Mouse (Mus musculus) lung, postnatal 10 days (tissue): ENCODE measurements around the gene Rpusd3.
A peak's percentile ranks its signal among the peaks of the same experiment; 100 is the strongest.

Source experiments
- DNase-seq: peaks from one replicate; pipeline ENCODE4 v3.0.0; 2021

The Rpusd3 gene

DNA sequence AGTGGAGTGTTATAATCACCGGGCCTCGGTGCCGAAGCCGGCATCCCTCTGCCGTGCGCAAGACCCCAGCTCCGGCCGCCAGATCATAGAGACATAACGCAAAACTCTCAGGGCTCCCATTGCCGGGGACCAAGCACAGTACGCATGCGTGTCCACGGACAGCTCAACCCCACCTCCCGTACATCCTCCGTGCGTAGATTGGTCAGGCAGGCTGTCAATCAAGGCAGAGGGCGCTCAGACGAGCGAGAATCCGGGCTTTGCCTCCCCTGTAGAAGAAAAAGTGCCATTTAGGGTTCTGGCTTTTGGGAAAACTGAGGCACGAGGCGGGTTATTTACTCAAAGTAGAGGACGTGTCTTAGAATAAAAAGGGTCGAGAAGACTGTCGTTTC, at the start of gene Rpusd3:
Gene Rpusd3, minus strand, starts transcription at position 142 of the 389 bp plus-strand sequence.
- peak; percentile 99 for DNase-seq

DNA sequence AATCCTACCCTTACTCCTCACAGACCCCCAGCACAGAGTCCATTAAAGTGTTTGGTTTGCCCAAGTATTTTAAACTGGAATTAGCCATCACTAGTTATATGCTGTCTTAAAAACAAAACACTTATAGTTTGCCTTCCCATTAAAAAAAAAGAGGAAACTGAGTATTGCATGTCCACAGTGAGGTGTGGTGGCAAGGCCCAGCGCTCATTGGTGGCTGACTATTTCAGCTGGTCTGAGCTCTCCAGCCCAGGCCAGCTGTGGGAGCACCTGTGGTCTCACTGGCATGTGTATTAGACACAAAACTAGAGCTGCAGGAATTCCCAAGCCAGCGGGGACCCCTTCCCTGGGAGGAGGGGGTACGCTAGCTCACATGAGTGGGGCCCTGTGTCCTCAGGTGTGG, 49.4 kb upstream of the Rpusd3 start:
- DNase-seq: no peak

DNA sequence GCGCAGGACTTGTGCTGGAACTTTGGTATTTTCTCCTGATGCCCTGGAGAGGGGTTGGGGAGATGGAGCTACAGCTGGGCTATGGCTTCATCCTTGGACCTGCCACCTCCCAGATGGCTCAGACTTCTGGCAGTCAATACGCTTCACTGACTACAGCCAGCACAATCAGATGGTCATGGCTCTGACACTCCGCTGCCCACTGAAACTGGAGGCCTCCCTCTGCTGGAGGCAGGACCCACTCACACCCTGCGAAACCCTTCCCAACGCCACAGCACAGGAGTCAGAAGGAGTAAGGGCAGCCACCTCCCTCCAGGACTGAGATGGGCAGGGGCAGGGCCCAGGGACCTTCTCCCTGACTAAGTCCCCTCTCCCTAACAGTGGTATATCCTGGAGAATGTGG, 46.5 kb upstream of the Rpusd3 start:
- DNase-seq: peak; percentile 49

DNA sequence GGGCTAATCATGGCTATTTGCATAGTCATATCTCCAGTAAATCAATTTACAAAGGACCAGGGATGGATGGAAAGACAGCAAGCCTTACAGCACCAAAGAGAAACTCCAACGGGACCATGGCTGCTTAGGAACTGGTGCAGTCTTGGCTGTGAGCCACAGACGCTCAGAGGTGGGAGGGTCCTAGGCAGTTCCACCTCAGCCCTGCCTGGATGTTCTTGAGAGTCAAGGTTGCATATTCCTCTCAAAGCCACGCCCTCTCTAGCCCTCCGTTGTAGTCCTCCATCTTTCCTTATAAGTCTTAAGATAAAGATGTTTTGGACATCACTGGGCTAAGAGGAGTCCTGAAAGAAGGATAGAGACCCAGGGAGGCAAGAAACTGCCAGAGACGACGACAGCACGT, 44.9 kb upstream of the Rpusd3 start:
- DNase-seq: no peak

DNA sequence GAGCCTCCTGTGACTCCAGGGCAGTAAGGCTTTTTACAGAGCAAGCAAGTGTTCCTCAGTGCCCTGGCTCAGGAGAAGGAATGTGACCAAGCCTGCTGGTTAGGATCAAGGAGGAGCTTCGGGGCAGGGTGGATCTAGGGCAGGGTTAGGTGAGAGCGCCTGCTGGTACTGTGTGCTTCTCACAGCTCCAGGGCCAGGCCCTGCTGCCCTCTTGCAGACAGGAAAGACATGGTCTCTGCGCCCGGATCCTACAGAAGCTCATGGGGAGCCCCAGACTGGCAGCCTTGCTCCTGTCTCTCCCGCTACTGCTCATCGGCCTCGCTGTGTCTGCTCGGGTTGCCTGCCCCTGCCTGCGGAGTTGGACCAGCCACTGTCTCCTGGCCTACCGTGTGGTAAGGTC, 39.5 kb upstream of the Rpusd3 start:
- peak; percentile 70 for DNase-seq

DNA sequence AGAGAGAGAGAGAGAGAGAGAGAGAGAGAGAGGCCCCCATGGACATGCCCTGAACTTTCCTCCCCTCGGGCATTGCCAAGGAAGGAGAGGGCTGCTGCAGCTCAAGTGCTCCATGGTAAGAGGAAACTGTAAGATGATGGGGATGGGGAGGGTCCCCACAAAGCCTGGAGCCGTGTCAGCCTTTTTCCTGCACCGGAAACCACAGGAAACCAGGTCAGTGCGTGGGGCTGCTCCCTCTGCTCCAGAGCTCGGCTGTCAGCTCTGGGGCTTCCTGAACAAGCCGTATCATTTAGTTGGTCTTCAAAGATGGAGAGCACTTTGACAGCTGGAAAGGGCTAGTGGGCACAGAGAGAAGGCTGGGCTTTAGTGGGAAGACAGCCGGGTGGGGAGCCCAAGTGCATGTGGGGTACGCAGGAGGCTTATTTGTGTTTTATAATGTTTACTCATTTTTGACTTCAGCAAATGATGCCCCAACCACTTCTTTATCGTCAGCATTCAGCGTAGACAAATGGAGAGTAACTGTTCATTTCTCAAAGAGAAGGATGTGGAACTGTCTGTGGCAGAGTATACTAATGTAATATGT, 38.9 kb upstream of the Rpusd3 start, which contains the start of gene Il17re:
Gene Il17re, plus strand, starts transcription at position 533 of the 583 bp plus-strand sequence.
- DNase-seq: no peak

DNA sequence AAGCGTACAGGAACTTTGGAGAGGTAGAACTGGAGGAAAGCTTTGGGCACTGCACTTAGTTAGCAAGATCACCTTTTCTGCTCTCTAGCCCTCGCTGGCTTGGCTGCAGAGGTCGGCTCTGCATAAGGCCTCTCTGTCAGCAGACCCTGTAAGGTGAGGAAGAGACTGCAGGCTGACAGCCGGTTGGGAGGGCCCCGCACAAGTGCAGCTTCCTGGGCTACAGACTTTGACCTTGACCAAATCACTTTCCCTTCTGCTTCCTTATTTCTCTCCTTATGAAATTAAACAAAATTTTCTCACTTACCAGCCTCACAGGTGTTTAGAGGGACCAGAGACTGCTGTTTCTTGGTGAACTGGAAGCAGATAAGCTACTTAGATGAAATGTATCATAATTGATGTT, 35.9 kb upstream of the Rpusd3 start:
- DNase-seq: no peak

DNA sequence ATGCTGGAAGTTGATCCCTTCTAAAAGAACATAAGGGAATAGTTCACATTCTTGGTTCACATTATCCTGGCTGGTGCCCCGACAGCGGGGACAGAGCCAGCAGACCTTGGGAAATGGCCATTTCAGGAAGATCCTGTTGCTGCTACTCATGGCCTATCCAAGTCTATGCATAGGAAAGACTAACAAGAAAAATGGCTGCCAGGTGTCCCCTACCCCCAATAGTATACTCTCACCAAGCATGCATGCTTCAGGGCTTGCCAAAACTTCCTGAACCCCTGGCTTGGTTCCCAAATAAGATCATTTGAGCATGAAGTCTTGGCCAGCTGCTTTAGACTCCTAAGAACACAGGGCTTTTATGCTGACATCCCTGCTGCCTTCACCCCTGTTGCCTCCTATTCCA, 32.7 kb upstream of the Rpusd3 start:
- DNase-seq: no peak

DNA sequence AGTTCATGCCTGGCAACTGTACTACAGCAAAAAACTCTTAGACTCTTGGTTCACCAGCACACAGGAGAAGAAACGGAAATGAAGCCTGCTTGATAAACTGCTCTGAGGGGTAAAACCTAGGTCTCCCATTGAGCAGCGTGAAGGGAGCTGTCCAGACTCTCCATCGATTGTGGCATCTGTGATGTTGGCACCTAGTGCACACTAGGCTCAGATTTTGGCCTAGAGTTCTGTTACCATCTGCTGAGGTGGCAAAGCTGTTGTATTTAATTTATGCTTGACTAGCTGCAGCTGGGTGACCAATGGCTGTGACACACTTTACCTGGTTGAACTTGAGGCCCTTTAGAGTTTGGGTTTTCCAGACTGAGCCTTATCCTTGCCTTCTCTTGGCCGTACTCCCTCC, 28.5 kb upstream of the Rpusd3 start:
- DNase-seq: no peak

DNA sequence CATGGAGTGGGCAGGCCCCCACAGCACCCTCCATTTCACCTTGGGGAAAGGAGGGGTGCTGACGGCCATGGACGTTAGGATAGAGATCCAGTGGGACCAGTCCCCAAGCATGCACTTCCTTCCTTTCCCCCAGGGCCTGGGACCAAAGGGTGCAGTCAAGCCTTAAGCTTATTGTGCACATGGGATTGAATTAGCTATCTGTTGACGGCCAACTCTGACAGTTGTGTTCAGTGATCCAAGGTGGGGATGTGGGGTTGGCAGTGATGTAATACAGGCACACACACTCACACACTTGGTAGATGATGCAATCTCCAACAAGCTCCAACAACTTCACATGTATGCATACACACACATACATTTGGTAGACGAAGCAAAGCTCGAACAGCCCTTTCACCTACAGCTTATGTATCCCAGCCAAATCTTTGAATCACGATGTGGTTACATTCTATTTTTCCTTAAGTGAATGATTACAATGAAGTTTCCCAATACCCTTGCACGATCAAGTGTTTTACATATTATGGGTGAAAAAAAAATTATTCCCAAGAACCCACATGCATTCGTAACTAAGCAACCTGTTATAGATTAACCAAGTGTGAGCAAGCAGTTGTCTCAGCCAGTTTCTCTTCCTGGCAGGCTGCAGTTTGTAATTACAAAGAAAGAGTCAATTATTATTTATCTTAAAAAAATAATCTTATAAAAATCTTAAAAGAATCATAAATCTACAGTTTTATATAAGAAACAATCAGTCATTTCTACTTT, 25.2 kb upstream of the Rpusd3 start:
- no peak for DNase-seq

DNA sequence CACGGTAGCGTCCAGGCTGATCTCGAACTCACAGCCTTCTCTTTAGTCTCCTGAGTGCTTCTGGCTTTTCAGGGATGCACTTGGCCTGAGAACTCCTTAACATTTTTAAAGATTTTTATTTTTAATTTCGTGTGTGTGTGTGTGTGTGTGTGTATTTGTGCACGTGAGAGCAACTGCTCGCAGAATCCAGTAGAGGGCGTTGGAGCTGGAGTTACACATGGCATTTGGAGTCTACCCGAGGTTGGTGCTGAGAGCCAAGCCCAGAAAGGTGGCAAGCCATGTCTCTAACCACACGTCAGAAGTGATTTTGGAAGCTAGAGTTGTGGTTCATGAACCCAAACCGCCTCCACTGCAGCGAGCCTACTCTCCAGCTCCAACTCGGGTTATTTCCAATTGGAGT, 24.0 kb upstream of the Rpusd3 start:
- DNase-seq: no peak

DNA sequence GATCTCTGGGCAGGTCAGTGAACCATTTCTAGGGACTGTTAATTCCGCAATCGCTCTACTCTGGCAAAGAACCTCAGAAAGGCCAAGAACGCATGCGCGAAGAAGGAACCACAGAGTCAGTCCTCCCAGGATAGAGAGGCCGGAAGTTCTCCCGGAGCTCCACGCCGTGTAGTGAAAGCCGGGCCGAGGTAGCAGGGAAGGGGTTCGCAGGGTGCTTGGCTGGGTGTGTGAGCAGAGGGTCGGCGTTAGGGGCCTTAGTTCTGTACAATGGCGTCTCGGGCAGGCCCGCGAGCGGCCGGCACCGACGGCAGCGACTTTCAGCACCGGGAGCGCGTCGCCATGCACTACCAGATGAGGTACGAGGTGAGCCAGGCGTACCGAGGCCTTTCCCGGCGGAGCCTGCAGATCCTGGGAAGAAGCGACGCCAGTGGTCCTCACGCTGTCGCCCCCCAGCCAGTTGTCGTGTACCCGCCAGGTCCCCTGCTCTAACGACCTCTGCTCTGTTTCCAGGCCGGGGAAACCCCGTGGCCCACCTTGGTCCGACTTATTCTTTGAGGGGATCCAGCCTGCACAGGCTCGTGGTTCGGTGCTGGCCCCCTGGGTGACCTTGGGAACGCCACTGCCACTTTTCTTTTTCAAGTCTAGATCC, 23.4 kb upstream of the Rpusd3 start, which contains the start of gene Jagn1:
Gene Jagn1, plus strand, starts transcription at position 128 of the 649 bp plus-strand sequence.
- DNase-seq: peak; percentile 95

DNA sequence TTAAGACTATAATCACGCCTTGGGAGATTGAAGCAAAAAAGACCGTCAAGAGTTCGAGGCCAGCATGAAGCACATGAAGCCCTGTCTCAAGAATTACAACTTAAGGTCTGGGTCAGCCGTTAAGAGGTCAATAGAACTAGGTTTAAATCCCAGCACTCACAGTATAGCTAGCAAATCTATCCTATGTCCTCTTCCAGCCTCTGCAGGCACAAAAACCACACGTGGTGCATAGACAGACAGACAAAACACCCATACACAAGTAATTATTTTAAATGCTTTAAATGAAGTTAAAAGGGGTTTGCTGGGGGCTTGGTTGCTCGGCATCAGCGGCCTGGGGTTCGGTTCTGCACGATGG, 22.9 kb upstream of the Rpusd3 start:
- DNase-seq: no peak

DNA sequence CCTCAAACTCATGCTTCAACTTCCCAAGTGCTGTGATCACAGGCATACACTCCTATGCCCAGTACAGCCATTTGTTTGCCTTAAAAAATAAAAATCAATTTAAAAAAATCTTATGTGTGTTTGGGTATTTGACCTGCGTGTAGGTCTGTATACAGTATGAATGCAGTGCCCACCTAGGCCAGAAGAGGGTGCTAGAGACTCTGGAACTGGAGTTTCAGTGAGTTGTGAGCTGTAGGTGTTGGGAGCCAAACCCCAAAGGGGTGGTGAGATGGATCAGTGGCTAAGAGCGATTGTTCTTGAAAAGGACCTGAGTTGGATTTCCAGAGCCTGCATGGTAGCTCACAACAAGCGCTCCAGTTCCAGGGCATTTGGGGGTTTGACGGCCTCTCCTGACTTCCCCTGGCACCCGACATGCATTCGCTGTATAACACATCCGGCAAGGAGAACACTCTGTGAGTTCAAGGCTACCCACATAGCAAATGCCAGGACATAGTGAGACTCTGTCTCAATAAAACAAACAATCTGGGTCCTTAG, 22.1 kb upstream of the Rpusd3 start:
- peak; percentile 80 for DNase-seq

DNA sequence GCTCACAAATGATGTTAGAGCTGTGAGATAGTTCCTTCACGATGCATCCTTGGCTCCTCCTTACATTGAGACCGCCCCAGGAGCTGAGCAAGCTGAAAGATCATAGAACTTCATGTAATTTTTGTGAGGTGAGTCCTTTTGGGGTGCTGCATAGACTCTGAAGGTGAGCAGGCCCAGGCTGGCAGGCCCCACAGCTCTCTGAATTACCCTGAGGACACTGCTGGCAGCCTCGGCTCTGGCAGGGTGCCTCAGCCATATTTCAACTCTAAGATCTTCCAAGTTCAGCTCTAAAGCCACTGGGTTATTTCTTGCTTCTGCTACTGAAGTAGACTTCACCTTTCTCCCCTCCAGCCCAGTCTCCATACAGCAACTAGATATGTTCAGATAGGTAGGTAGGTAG, 21.5 kb upstream of the Rpusd3 start:
- no peak for DNase-seq

DNA sequence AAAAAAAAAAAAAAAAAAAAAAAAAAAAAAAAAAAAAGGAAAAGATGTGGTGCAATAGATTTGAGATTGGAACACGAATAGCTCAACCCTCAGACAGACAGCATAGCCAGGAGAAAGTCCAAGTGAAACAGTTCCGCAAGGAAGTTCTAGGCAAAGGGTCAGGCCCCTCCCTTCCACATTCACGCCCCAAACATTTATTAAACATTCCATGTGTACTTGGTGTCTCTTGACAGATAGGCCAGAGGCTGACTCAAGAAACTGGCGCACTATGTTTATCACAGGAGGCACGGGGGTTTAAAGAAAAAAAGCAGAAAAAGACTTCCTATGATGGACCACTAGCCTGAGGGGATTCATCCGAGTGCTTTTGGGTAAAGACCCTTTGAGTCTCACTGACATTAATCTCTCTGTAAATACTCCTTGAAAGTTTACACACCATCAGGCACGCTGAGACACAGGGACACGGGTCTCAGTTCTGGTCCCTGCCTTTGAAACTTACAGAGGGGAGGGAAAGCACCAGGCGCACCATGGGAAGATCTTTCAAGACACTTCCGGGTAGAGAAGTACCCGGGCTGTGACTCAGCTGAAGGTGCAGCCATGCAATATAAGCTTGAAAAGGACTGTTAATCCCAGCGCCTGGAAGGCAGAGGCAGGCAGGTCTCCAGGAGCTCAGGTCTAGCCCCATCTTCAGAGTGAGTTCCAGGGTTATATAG, 19.7 kb upstream of the Rpusd3 start:
- no peak for DNase-seq

DNA sequence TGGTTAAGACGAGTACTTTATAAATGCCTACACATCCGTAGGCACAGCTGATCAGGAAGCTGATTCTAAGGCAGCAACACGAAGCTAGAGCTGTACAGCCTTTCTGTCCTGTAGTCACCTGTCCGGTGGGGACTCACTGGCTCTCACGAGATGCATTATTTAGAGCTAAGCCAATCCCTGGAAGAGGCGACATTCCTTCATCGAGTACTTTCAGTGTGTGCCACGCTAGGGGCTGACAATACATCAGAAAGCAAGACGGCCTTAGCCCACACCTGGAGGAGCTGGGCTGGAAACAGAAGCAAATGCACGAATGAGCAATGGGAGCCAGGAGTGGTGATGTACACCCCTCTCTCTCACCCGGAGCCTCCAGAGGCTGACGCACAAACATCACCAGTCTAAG, 18.0 kb upstream of the Rpusd3 start:
- no peak for DNase-seq

DNA sequence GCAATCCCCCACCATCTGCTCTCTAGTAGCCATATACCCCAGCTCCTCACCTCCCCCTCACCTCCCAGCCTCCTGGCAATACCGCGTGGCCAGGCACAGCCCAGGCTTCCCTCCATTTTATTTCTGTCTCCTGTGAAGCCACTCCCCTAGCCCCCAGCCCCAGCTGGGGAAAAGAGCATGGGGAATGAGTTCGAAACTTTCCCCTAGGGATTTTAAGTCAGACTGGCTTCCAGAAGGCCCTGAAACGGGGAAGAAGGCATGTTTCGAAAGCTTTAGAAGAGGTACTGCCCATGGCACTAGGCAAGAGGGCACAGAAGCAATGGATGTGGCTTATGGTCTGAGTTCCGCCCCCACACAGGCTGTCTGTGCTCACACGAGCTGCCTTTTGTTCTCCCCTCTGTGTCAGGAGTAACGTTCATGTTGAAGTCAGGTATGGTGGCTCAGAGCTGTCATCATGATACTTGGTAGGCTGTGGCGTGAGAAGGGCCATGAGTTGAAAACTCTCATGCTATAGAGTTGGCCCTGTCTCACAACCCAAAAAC, 16.6 kb upstream of the Rpusd3 start, which contains the start of gene Cidec:
Gene Cidec, minus strand, starts transcription at position 97 of the 542 bp plus-strand sequence.
- DNase-seq: no peak

DNA sequence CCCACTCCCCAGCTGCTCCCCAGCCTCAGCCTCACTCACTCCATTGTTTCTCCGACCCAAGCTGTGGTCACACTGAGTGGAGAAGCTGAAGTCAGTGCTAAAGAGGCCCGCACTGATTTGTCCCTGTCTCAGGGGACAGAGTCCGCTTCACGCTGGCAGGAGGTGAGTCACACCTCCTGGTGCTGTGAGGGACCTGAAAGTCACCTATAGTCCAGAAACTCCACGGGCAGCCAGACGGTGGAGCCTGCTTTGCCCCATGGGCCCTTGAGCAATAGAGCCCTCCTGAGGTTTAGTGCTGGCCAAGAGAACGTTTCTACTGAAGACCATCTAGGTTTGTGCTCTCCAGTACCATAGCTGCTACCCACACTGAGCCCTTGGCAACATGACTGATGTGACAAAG, 15.6 kb upstream of the Rpusd3 start:
- DNase-seq: no peak

DNA sequence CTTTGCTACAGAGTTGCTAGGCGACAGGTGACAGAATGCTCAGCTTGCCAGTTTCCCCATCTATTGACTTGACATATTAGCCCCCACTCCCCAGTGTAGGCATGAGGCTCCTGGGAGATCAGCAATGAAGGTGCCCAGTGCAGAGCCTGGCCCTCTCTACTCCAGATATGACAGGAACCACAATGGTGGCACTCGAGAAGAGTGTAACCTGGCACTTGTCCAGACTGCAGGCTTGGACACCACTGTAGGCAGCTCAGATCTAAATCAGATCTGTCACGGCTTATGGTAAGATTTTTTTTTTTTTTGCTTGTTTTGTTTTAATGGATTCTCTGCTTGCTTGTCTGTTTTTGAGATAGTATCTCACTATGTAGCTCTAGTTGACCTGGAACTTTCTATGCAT, 14.5 kb upstream of the Rpusd3 start:
- no peak for DNase-seq

DNA sequence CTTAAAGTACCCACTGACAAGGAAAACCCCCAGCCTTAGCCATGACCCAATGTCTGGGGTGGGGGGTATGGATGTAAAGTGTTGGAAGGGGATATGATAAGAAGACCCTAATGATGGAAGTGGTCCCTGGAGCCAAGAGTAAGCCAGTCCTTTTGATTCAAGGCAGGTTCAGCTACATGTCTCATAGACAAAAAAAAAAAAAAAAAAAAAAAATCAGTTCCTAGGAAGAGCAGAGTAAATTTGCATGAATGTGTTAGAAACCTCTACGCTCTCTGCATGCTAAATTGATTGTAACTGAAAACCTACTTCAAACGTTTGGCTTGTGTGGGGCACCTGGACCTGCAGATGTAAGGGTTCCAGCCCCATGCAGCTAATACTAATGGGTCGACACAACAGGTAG, 12.7 kb upstream of the Rpusd3 start:
- DNase-seq: no peak

DNA sequence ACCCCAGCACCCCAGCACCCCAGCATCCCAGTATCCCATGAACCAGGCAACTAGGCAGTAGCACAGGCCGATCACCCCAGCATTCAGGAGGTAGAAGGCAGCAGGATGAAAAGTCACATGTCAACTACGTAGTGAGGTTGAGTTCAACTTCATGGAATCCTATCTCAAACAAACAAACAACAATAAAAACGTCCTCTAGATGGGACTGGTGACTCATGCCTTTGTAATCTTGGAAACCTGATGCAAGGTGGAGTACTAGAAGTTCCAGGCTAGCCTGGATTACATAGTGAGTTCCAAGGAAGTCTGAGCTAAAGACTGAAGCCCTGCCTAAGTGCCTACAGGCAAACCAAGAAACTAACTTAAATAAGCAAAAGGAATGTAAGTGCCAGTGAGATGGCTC, 11.7 kb upstream of the Rpusd3 start:
- DNase-seq: no peak

DNA sequence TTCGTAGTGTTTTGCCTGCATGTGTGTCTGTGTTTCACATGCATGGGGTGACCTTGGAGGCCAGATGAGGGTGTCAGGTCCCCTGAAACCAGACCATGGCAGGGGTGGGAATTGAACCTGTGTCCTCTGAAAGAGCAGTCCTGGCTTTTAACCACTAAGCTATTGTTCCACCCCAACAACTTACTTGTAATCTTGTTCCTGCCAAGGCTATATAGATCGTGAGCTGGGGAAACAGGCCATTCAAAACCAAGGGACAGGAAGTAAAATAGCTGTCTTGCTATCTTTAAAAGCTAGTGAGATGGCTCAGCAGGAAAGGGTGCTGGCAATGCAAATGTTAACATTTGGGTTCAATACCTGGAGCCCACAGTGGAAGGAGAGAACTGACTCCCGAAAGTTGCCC, 10.8 kb upstream of the Rpusd3 start:
- no peak for DNase-seq
